8 mouse cellular contexts compared by ENCODE assay signal in the genomic region with DNA sequence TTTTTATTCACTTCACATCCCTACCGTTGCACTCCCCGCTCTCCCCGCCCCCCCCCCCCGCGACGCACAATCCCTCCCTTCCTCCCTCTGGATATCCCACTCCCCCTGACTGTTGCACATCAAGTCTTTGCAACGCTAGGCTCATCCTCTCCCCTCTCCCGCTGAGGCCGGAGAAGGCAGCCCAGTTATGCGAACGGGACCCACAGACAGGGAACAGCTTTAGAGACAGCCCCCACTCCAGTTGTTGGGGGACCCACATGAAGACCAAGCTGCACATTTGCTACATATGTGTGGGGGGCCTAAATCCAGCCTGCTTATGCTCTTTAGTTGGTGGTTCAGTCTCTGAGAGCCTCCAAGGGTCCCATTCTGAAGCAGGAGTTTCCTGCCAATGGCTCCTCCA. TPM values are rescaled to one million over a fixed set of nuclear protein-coding genes. Genes with fewer than 3 reads are reported as not detected.
DNase-seq lines count a peak whose midpoint lies in the region; ATAC-seq and TF ChIP-seq lines count a peak whose summit lies in the region.

A gene (minus strand): TSS at position 59 of the 400 bp plus-strand sequence.

- 0% methylated on average over 4 of the region's 11 CpGs for WGBS in kidney, embryonic 16.5 days
- 0% methylated on average over 7 of the region's 11 CpGs for WGBS in embryonic facial prominence, embryonic 13.5 days
- 0% methylated on average over 3 of the region's 11 CpGs for WGBS in hindbrain, embryonic 11.5 days
- WGBS in limb, embryonic 13.5 days = 2% methylated on average over 8 of the region's 11 CpGs
- under 1% methylated on average over 11 of the region's 11 CpGs for WGBS in olfactory bulb, adult 2 months

- no peak for TF ChIP-seq POLR2A in olfactory bulb, adult 2 months (IDR thresholded peaks at IDR 0.05; ENCODE audit: insufficient read depth, low read depth, low read length)

- peak within 1 kb of the TSS; percentile 92 for H3K4me2 ChIP-seq in kidney, embryonic 16.5 days (replicated peaks; ENCODE audit: low read depth, low read length)
- H3K4me2 ChIP-seq in embryonic facial prominence, embryonic 13.5 days = peak within 1 kb of the TSS; percentile 92
- H3K4me2 ChIP-seq in hindbrain, embryonic 11.5 days (replicated peaks; ENCODE audit: low read depth, low read length) = peak within 1 kb of the TSS; percentile 77
- H3K4me2 ChIP-seq in limb, embryonic 13.5 days (replicated peaks) = peak within 1 kb of the TSS; percentile 94

- H3K4me3 ChIP-seq in kidney, embryonic 16.5 days (ENCODE audit: low read length) = peak within 1 kb of the TSS; percentile 93
- peak within 1 kb of the TSS; percentile 79 for H3K4me3 ChIP-seq in embryonic facial prominence, embryonic 13.5 days
- H3K4me3 ChIP-seq in hindbrain, embryonic 11.5 days (ENCODE audit: low read depth, low read length) = peak within 1 kb of the TSS; percentile 76
- H3K4me3 ChIP-seq in limb, embryonic 13.5 days = peak within 1 kb of the TSS; percentile 85
- H3K4me3 ChIP-seq in olfactory bulb, adult 2 months (ENCODE audit: insufficient read depth, low read depth, low read length) = peak within 1 kb of the TSS; percentile 85

- peak within 1 kb of the TSS; percentile 45; the same call in 1 of the 2 replicates for H3K27ac ChIP-seq in kidney, embryonic 16.5 days (ENCODE audit: low read length)
- peak within 1 kb of the TSS; percentile 80 for H3K27ac ChIP-seq in embryonic facial prominence, embryonic 13.5 days
- H3K27ac ChIP-seq in hindbrain, embryonic 11.5 days (ENCODE audit: low read depth, low read length) = peak within 1 kb of the TSS; percentile 70
- H3K27ac ChIP-seq in limb, embryonic 13.5 days = peak within 1 kb of the TSS; percentile 65
- peak within 1 kb of the TSS; percentile 50 for H3K27ac ChIP-seq in olfactory bulb, adult 2 months (ENCODE audit: insufficient read depth, low read depth, low read length)

- no peak for TF ChIP-seq CTCF in olfactory bulb, adult 2 months (IDR thresholded peaks at IDR 0.05; ENCODE audit: insufficient read depth, low read depth, low read length)

- no peaks in the 10 kb centered on the region; the same call in 1 of the 2 replicates for H3K36me3 ChIP-seq in kidney, embryonic 16.5 days (ENCODE audit: insufficient read depth, low read length)
- peaks cover 16% of the 10 kb centered on the region; the same call in 1 of the 2 replicates for H3K36me3 ChIP-seq in embryonic facial prominence, embryonic 13.5 days
- H3K36me3 ChIP-seq in hindbrain, embryonic 11.5 days (ENCODE audit: control insufficient read depth, insufficient read depth, low read length) = no peaks in the 10 kb centered on the region
- H3K36me3 ChIP-seq in limb, embryonic 13.5 days = peaks cover 14% of the 10 kb centered on the region

- DNase-seq in kidney, postnatal 25 days = no peak
- DNase-seq in hindbrain, embryonic 11.5 days (ENCODE audit: low spot score) = peak; percentile 52
- DNase-seq in urinary bladder, adult 18-20 months (ENCODE audit: low spot score in 2 of 2) = no peak

- peak; percentile 70 for ATAC-seq in kidney, embryonic 16.5 days (ENCODE audit: low FRiP score, low TSS enrichment)
- ATAC-seq in activated CD4-positive, CD25-positive, alpha-beta regulatory T cell, adult 4 months = no peak
- peak; percentile 39; the same call in 1 of the 2 replicates for ATAC-seq in embryonic facial prominence, embryonic 13.5 days (ENCODE audit: insufficient number of reproducible peaks, insufficient read depth, low FRiP score, low TSS enrichment, low read depth)
- peak; percentile 86 for ATAC-seq in hindbrain, embryonic 11.5 days (ENCODE audit: low FRiP score)
- ATAC-seq in limb, embryonic 13.5 days (ENCODE audit: low FRiP score, low read depth) = peak; percentile 74

- H3K4me1 ChIP-seq in kidney, embryonic 16.5 days (ENCODE audit: insufficient read depth, low read length) = peaks cover 8% of the 10 kb centered on the region
- peaks cover 17% of the 10 kb centered on the region for H3K4me1 ChIP-seq in embryonic facial prominence, embryonic 13.5 days
- H3K4me1 ChIP-seq in hindbrain, embryonic 11.5 days (replicated peaks; ENCODE audit: control insufficient read depth, insufficient read depth, low read length) = peaks cover 2% of the 10 kb centered on the region; the same call in 1 of the 2 replicates
- H3K4me1 ChIP-seq in limb, embryonic 13.5 days = peaks cover 11% of the 10 kb centered on the region
- peaks cover 20% of the 10 kb centered on the region for H3K4me1 ChIP-seq in olfactory bulb, adult 2 months (ENCODE audit: control insufficient read depth, insufficient read depth, low read length)

- peak within 1 kb of the TSS; percentile 79 for H3K9ac ChIP-seq in kidney, embryonic 16.5 days (replicated peaks; ENCODE audit: low read length)
- peak within 1 kb of the TSS; percentile 84 for H3K9ac ChIP-seq in embryonic facial prominence, embryonic 13.5 days
- peak within 1 kb of the TSS; percentile 79 for H3K9ac ChIP-seq in hindbrain, embryonic 11.5 days (ENCODE audit: low read depth, low read length)
- H3K9ac ChIP-seq in limb, embryonic 13.5 days = peak within 1 kb of the TSS; percentile 82

- no peaks in the 10 kb centered on the region for H3K9me3 ChIP-seq in kidney, embryonic 16.5 days (ENCODE audit: low read length)
- no peaks in the 10 kb centered on the region for H3K9me3 ChIP-seq in embryonic facial prominence, embryonic 13.5 days
- H3K9me3 ChIP-seq in hindbrain, embryonic 11.5 days (ENCODE audit: control insufficient read depth, low read length) = no peaks in the 10 kb centered on the region
- no peaks in the 10 kb centered on the region for H3K9me3 ChIP-seq in limb, embryonic 13.5 days

- 0 out of 2 replicates have a peak, but pooled peaks cover 6% of the 10 kb centered on the region for H3K27me3 ChIP-seq in kidney, embryonic 16.5 days (ENCODE audit: insufficient read depth, low read length)
- peaks cover 14% of the 10 kb centered on the region for H3K27me3 ChIP-seq in embryonic facial prominence, embryonic 13.5 days
- H3K27me3 ChIP-seq in hindbrain, embryonic 11.5 days (ENCODE audit: control insufficient read depth, insufficient read depth, low read length) = no peaks in the 10 kb centered on the region
- peaks cover 8% of the 10 kb centered on the region for H3K27me3 ChIP-seq in limb, embryonic 13.5 days

RNA-seq across cellular contexts. Expression of the gene that starts here (rescaled TPM):
- 28.5 and 29.4 TPM in 2 replicates for polyA plus RNA-seq in kidney, embryonic 16.5 days (2015; fragmentation: Nextera tagmentation; extraction: Ambion mirVana)
- polyA plus RNA-seq in activated CD4-positive, CD25-positive, alpha-beta regulatory T cell, adult 4 months (2017; shearing (Covaris generic)) = 10 to 100 TPM; 30.5 to 38.9 TPM
- 23.0 and 26.3 TPM in 2 replicates for polyA plus RNA-seq in embryonic facial prominence, embryonic 13.5 days (2015; fragmentation: Nextera tagmentation; extraction: Ambion mirVana)
- 30.8 and 32.0 TPM in 2 replicates for polyA plus RNA-seq in hindbrain, embryonic 11.5 days (2014; fragmentation: Nextera tagmentation; extraction: Ambion mirVana)
- 24.4 and 24.8 TPM in 2 replicates for polyA plus RNA-seq in limb, embryonic 13.5 days (2015; fragmentation: Nextera tagmentation; extraction: Ambion mirVana)
- polyA plus RNA-seq in olfactory bulb, adult 2 months (2012; ENCODE audit: insufficient read depth, insufficient read length, low replicate concordance, missing spikeins) = not detected in 2 replicates
